Mouse (Mus musculus) intestine, embryonic 15.5 days (tissue): ENCODE results near the gene Ccdc117. TPM values are rescaled to one million over a fixed set of nuclear protein-coding genes. Genes with fewer than 3 reads are reported as not detected.

ENCODE experiments used
- ATAC-seq: fragments of 200-750 bp; cut with Nextera tagmentation; 2 replicates; pipeline ENCODE4 v1.8.0; 2017; ENCODE audit warnings: moderate TSS enrichment, moderate library complexity
- H3K27ac ChIP-seq: fragments of 300-500 bp; sonication (generic); 2 replicates; pipeline ENCODE4 v1.5.1; 2015; ENCODE audit warnings: mild to moderate bottlenecking, inconsistent platforms
- H3K27me3 ChIP-seq: fragments of 300-500 bp; sonication (generic); replicated peaks from 2 replicates; pipeline ENCODE4 v1.6.1; 2015; ENCODE audit warnings: inconsistent platforms
- H3K36me3 ChIP-seq: fragments of 300-500 bp; sonication (generic); 2 replicates; pipeline ENCODE4 v1.6.1; 2015; ENCODE audit warnings: inconsistent platforms
- H3K4me1 ChIP-seq: fragments of 300-500 bp; sonication (generic); replicated peaks from 2 replicates; pipeline ENCODE4 v1.6.1; 2015; ENCODE audit warnings: inconsistent platforms
- H3K4me2 ChIP-seq: fragments of 300-500 bp; sonication (generic); replicated peaks from 2 replicates; pipeline ENCODE4 v1.6.1; 2015; ENCODE audit warnings: mild to moderate bottlenecking, inconsistent platforms
- H3K4me3 ChIP-seq: fragments of 300-500 bp; sonication (generic); replicated peaks from 2 replicates; pipeline ENCODE4 v1.5.1; 2015; ENCODE audit warnings: inconsistent platforms
- H3K9ac ChIP-seq: fragments of 300-500 bp; sonication (generic); 2 replicates; pipeline ENCODE4 v1.6.1; 2015; ENCODE audit warnings: inconsistent platforms
- H3K9me3 ChIP-seq: fragments of 300-500 bp; sonication (generic); 2 replicates; pipeline ENCODE4 v1.6.1; 2016; ENCODE audit warnings: inconsistent platforms
- WGBS: fragments of 180-500 bp; shearing (Covaris S2); methylation state at CpG from one replicate; pipeline ENCODE4 v1.1.7; 2015; 5-methylcytosine and 5-hydroxymethylcytosine counted together
- polyA plus RNA-seq: library from polyadenylated mRNA; unstranded; fragments of >200 nt; fragmentation: Nextera tagmentation; extraction: Ambion mirVana; gene quantifications from 2 replicates; pipeline ENCODE4 v1.2.1, GENCODE M21; 2015

Gene Ccdc117
- polyA plus RNA-seq, 1 experiment from 2014 or later, result 17.7 TPM

- Histone ChIP-seq H3K4me1 (peaks cover 10% of the 10 kb centered on the region), H3K9ac (no peak overlapping the region), H3K27ac (no peak overlapping the region), H3K36me3 (peaks cover 55% of the 10 kb centered on the region), H3K9me3 (no peaks in the 10 kb centered on the region), H3K4me3 (no peak overlapping the region), H3K27me3 (no peaks in the 10 kb centered on the region), H3K4me2 (no peak overlapping the region)
- no peak for ATAC-seq
- 84% methylated on average over 5 of the region's 5 CpGs for WGBS
These were observed 14.0 kb downstream of the Ccdc117 start for GRCm38 (mm10) chr11:5527865-5528523.

- peaks cover 17% of the 10 kb centered on the region for H3K4me1 ChIP-seq
- 83% methylated on average over 7 of the region's 7 CpGs for WGBS
- H3K4me2 ChIP-seq, result no peak overlapping the region
- no peaks in the 10 kb centered on the region for H3K9me3 ChIP-seq
- ATAC-seq, result no peak
- H3K36me3 ChIP-seq, result peaks cover 49% of the 10 kb centered on the region
- H3K27me3 ChIP-seq, result no peaks in the 10 kb centered on the region
- H3K27ac ChIP-seq, result no peak overlapping the region
- no peak overlapping the region for H3K4me3 ChIP-seq
- H3K9ac ChIP-seq, result no peak overlapping the region
These were observed 15.2 kb downstream of the Ccdc117 start for GRCm38 (mm10) chr11:5526573-5527439.

- Histone ChIP-seq H3K9ac (no peak overlapping the region), H3K27me3 (no peaks in the 10 kb centered on the region), H3K4me1 (peaks cover 17% of the 10 kb centered on the region), H3K27ac (no peak overlapping the region), H3K4me3 (no peak overlapping the region), H3K4me2 (no peak overlapping the region), H3K9me3 (no peaks in the 10 kb centered on the region), H3K36me3 (peaks cover 38% of the 10 kb centered on the region)
- ATAC-seq, result no peak
- WGBS, result 87% methylated on average over 4 of the region's 4 CpGs
These were observed 16.6 kb downstream of the Ccdc117 start for GRCm38 (mm10) chr11:5525418-5525817.

- H3K4me3 ChIP-seq, result peak overlapping the region; percentile 73
- no peak for ATAC-seq
- H3K4me2 ChIP-seq, result peak overlapping the region; percentile 57
- peaks cover 20% of the 10 kb centered on the region for H3K4me1 ChIP-seq
- WGBS, result 79% methylated on average over 11 of the region's 11 CpGs
- H3K27ac ChIP-seq, result no peak overlapping the region
- H3K36me3 ChIP-seq, result peaks cover 34% of the 10 kb centered on the region
- H3K9me3 ChIP-seq, result no peaks in the 10 kb centered on the region
- no peaks in the 10 kb centered on the region for H3K27me3 ChIP-seq
- peak overlapping the region; percentile 90; the same call in 1 of the 2 replicates for H3K9ac ChIP-seq
These were observed 19.1 kb downstream of the Ccdc117 start for GRCm38 (mm10) chr11:5522798-5523415.

GRCm38 (mm10) chr11:5521516-5522291 is 20.3 kb downstream of the Ccdc117 start:
- H3K36me3 ChIP-seq, result peaks cover 34% of the 10 kb centered on the region
- peak; percentile 80 for ATAC-seq
- H3K9ac ChIP-seq, result peak overlapping the region; percentile 90
- H3K4me2 ChIP-seq, result peak overlapping the region; percentile 57
- no peaks in the 10 kb centered on the region for H3K27me3 ChIP-seq
- H3K27ac ChIP-seq, result peak overlapping the region; percentile 90
- H3K9me3 ChIP-seq, result no peaks in the 10 kb centered on the region
- H3K4me3 ChIP-seq, result peak overlapping the region; percentile 73
- peaks cover 20% of the 10 kb centered on the region for H3K4me1 ChIP-seq
- WGBS, result under 1% methylated on average over 34 of the region's 34 CpGs

GRCm38 (mm10) chr11:5521266-5521515 is 20.8 kb downstream of the Ccdc117 start:
- Histone ChIP-seq H3K27ac (peak overlapping the region; percentile 90), H3K4me2 (peak overlapping the region; percentile 57), H3K36me3 (peaks cover 32% of the 10 kb centered on the region), H3K9me3 (no peaks in the 10 kb centered on the region), H3K4me1 (peaks cover 20% of the 10 kb centered on the region), H3K4me3 (peak overlapping the region; percentile 73), H3K9ac (peak overlapping the region; percentile 90), H3K27me3 (no peaks in the 10 kb centered on the region)
- whole genome bisulfite sequencing, result 0% methylated on average over 13 of the region's 13 CpGs
- peak; percentile 36 for ATAC-seq

- Histone ChIP-seq H3K27ac (peak within 1 kb of the TSS; percentile 90), H3K4me2 (peak within 1 kb of the TSS; percentile 57), H3K9me3 (no peaks in the 10 kb centered on the region), H3K9ac (peak within 1 kb of the TSS; percentile 90), H3K4me3 (peak within 1 kb of the TSS; percentile 73), H3K27me3 (no peaks in the 10 kb centered on the region), H3K4me1 (peaks cover 20% of the 10 kb centered on the region), H3K36me3 (peaks cover 27% of the 10 kb centered on the region)
- under 1% methylated on average over 72 of the region's 72 CpGs for WGBS
- ATAC-seq, result peak; percentile 97
These were observed 21.3 kb downstream of the Ccdc117 start, which contains the start of gene Xbp1 for GRCm38 (mm10) chr11:5520412-5521265. Gene Xbp1, plus strand, starts transcription at chr11:5520659.

- peaks cover 19% of the 10 kb centered on the region for H3K36me3 ChIP-seq
- WGBS, result 80% methylated on average over 3 of the region's 3 CpGs
- no peaks in the 10 kb centered on the region for H3K27me3 ChIP-seq
- peaks cover 20% of the 10 kb centered on the region for H3K4me1 ChIP-seq
- no peak overlapping the region for H3K9ac ChIP-seq
- no peak for ATAC-seq
- H3K4me2 ChIP-seq, result peak overlapping the region; percentile 52; the same call in 1 of the 2 replicates
- H3K27ac ChIP-seq, result peak overlapping the region; percentile 90; the same call in 1 of the 2 replicates
- no peaks in the 10 kb centered on the region for H3K9me3 ChIP-seq
- H3K4me3 ChIP-seq, result peak overlapping the region; percentile 73; the same call in 1 of the 2 replicates
These were observed 22.3 kb downstream of the Ccdc117 start for GRCm38 (mm10) chr11:5519681-5520080.

- H3K9me3 ChIP-seq, result no peaks in the 10 kb centered on the region
- 75% methylated on average over 6 of the region's 6 CpGs for WGBS
These were observed 24.6 kb downstream of the Ccdc117 start for GRCm38 (mm10) chr11:5517346-5517745.

GRCm38 (mm10) chr11:5516617-5517016 is 25.4 kb downstream of the Ccdc117 start:
- no peak overlapping the region for H3K9ac ChIP-seq
- 0 out of 2 replicates have a peak, but pooled peaks cover 3% of the 10 kb centered on the region for H3K4me1 ChIP-seq
- 93% methylated on average over 14 of the region's 14 CpGs for WGBS
- no peaks in the 10 kb centered on the region for H3K9me3 ChIP-seq
- H3K4me3 ChIP-seq, result no peak overlapping the region
- no peak overlapping the region for H3K27ac ChIP-seq
- no peaks in the 10 kb centered on the region for H3K36me3 ChIP-seq
- no peak overlapping the region for H3K4me2 ChIP-seq
- ATAC-seq, result no peak
- H3K27me3 ChIP-seq, result no peaks in the 10 kb centered on the region

More at GRCm38 (mm10) chr11:5517346-5517745, 24.6 kb downstream of the Ccdc117 start:
- no peaks in the 10 kb centered on the region for H3K36me3 ChIP-seq
- H3K4me2 ChIP-seq, result no peak overlapping the region
- H3K4me3 ChIP-seq, result no peak overlapping the region
- no peak for ATAC-seq
- H3K9ac ChIP-seq, result no peak overlapping the region
- H3K4me1 ChIP-seq, result peaks cover 4% of the 10 kb centered on the region; the same call in 1 of the 2 replicates
- H3K27me3 ChIP-seq, result no peaks in the 10 kb centered on the region
- no peak overlapping the region for H3K27ac ChIP-seq

GRCm38 (mm10) chr11:5516151-5516550 is 25.8 kb downstream of the Ccdc117 start:
- Histone ChIP-seq H3K27me3 (no peaks in the 10 kb centered on the region), H3K4me3 (no peak overlapping the region), H3K9me3 (no peaks in the 10 kb centered on the region), H3K4me1 (0 out of 2 replicates have a peak, but pooled peaks cover 3% of the 10 kb centered on the region), H3K27ac (no peak overlapping the region), H3K36me3 (no peaks in the 10 kb centered on the region), H3K4me2 (no peak overlapping the region), H3K9ac (no peak overlapping the region)
- WGBS, result 83% methylated on average over 7 of the region's 7 CpGs
- no peak for ATAC-seq
